Mouse (Mus musculus): ENCODE measurements around the gene Cntn4.

Cntn4 gene

DNA sequence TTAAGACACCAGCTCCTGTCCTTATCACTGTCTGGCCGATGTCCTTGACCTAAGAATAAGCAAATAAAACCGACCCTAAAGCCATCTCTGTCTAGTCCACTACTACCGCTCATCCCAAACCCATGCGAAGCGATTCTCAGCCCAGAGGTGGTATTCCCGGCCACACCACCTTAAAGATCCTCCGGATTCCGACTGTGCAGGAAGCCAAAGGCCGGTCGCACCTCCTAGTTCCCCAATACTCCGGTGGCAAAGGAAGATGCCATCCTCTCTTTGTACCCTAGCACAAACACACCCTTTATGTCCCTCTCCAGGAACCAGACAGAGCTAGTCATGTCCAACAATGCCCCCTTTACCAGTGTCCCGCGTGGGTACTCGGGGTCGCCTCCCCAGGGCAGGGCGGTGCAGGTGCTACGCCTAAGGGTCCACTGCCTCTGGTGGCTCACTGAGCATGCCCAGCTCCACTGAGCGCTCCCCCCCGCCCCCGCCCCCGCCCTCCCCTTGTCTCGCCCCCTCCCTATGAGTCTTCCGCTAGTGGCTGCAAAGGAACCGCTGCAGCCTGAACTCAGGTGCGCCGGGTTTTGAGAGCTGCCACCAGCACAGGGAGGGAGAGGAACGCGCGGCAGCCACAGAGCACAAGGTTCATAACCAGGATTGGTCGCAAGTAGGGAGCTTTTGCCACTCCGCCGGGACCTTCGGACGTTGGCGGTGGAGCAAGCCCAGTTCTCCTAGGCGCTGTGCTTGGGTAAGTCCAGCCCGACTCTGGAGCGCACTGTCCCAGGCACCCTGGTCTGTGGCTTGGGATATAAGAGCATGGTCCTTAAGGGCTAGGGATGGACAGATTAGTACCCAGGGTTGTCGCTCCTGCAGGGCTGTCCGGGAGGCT is at the start of gene Cntn4:
Gene Cntn4, plus strand, starts transcription at position 512 of the 883 bp plus-strand sequence.
- peak; percentile 61 to 73 for DNase-seq (ENCODE audit: low spot score in 2 of 2)

DNA sequence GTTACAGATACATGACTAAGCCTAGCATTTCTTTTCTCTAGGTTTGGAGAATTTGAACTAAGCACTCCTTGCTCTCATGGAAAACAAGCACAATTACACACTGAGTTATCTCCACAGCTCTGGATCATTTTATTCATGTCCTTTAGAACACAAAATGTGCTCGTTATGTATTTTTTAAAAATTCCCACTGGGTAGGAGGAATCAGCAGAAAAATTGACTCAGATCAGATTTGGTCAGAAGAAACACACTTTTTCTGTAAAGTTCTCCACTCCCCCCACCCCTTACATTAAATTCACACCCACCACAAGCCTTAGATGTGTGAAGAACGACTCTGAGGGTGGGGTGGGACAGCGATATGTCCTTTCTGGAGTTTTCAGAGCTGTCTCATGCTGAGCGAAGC is 3.2 kb upstream of the Cntn4 start:
- no peak for DNase-seq (ENCODE audit: low spot score in 2 of 2)

DNA sequence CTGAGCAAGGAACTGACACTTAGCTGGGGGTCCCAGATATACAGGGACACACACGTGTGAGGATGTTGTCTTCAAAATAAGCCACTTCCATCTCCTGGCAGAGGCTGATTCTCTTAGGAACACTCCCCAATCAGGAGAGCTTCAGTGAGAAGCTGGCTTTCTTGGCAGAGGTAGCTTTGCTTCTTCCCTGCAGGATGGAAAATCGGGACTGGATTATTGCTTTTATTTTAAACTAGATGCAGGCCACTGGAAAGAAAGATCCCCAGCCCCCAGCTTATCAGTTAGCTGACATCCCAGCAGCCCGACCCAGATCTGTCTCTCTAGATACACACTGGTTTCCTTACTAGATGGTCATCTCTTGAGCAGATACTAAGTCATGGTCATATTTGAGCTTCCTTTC is 2.4 kb upstream of the Cntn4 start:
- peak; percentile 35 to 59 for DNase-seq (ENCODE audit: low spot score in 2 of 2)

DNA sequence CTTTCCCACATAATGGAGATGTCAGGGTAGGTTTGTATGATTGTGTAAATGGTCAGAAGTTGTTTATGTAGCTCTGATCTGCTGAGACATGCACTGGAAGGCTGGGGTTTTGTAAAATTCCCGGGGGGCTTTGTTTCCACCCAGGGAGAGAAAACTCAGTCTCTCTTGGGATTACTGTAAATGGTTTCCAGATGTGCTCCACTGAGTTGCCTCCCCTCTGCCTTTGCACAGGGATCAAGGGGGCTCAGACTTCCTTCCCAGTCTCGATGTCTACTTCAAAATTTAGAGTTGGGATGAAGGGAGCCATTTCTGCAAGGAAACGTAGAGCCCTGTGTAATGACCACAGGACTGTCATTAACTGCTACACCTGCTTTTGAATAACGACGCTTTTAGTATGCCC is 823 bp upstream of the Cntn4 start:
- DNase-seq (ENCODE audit: low spot score in 2 of 2) = no peak

DNA sequence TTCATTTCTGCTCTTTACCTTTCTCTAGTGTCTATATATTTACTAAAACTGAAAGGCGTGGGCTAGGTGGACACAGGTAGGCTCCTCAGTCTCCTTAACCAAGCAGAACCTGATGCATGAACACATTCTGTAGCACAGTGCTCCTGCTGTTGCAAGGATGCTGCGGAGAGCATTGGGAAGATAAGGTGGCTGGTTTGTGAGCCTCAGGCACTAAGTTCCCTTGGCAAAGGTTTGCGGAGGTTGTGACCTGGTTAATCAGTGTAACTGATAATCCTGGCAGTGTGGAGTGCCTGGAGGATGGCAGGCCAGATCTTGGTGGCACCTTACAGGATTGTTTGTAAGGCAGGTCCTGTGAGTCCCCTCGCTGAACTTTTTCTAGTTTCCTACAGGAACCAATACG is 1.3 kb downstream of the Cntn4 start:
- no peak for DNase-seq (ENCODE audit: low spot score in 2 of 2)

DNA sequence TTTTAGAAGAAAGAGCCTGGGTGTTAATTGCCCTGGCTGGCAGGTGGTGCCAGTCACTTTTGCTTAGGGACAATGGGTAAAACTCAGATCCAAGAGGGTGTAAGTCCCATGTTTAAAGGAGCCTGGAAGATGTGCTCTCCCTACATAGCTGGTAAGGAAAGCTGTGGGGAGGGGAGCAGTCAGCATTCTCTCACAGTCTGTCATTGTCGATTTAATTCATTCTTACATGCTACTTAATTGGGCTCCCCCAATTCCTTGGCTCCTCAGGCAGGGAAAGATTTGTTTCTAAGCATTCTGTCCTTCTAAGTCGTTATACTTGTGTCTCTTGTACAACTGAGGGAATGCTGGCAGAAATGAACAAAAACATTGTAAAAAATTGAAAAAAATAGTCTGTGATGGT is 4.0 kb downstream of the Cntn4 start:
- DNase-seq (ENCODE audit: low spot score in 2 of 2) = no peak

DNA sequence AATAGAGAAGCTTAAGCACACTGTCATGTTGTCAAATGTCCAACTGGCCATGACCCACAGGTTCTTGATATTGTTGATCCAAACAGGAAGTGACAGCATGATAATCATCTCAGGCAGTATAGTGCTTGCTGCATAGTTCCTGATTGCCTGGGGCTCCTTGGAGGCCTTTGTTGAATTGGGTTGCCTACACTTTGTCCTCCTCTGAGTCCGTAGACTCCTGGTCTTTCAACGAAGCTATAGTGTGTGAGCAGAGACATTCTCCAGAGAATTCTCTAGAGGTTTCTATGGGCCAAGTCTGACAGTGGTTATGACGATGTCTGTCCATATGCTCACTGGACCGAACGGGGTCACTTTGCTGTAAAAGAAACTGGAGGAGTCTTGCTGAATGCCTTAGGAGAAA is 5.8 kb downstream of the Cntn4 start:
- DNase-seq (ENCODE audit: low spot score in 2 of 2) = no peak

DNA sequence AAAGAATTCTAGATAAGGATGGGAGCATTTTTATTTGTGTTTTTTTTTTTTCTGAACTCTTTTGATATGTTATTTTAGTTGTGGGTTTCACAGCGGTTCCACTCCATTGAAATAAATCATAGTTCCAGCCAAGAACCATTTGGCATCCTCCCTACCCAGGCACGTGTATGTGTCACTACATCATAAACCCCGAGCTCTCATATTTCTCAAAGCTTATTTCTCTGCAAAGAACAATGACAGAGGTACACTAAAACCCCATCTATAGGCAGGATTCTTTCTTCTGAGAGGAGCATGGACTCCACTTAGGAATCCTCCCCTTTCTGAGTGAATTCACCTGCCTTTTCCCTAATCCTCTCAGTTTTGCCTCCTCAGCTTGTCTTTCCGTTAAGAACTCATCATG is 6.7 kb downstream of the Cntn4 start:
- no peak for DNase-seq (ENCODE audit: low spot score in 2 of 2)

DNA sequence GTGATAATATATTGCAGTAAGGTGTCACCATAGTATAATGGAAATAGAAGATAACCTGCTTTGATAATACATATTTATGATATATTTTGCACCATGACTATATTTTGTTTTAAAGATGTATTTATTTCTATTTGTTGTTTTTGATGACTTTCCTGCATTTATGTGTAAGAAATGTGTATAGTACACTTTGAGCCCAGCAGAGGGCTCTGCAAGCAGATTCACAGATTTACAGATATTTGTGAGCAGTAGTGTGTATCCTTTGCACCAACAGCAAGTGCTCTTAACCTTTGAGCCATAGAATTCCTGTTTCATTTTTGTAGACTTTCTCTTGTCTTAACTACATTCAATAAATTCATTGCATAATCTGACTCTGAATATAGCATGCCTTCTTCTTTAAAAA is 10.7 kb downstream of the Cntn4 start:
- no peak for DNase-seq (ENCODE audit: low spot score in 2 of 2)

DNA sequence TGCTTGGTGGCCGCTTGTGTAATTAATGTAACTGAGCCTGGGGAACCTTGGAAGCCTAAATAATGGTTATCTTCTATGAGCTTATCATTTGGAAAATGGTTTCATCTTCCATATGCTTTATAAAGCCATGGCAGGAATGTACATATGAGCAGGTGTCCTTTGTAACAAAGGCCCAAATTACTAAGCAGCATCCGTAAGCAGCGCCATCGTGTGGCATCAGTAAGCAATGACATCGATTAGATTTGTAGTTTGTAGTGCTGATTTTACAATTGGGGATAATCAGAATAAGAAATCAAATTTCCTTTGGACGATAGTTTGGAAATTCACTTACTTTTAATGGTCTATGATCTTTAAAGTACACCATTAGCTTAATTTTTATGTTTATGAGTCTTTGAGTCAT is 64.6 kb downstream of the Cntn4 start:
- DNase-seq (ENCODE audit: low spot score in 2 of 2) = no peak

DNA sequence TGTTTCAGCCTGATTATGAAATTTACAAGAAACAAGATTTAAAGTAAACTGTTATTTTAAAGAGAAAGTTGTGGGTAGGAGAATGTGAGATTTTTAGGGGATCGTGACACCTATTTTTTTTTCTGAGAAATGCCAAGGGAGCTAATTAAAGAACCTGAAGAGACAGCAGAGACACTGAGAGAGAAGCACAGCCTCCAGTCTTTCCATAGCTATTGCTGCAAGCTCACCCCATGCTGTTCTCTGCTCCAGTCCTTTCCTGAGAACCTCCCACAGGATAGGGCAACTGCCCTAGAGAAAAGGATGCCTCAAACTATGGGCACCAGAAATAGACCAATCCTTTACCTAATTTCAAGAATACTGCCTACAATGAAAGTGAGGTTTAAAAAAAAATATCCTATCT is 103.2 kb downstream of the Cntn4 start:
- peak in 1 of 2 experiments; percentile 38 for DNase-seq (ENCODE audit: low spot score in 2 of 2)

DNA sequence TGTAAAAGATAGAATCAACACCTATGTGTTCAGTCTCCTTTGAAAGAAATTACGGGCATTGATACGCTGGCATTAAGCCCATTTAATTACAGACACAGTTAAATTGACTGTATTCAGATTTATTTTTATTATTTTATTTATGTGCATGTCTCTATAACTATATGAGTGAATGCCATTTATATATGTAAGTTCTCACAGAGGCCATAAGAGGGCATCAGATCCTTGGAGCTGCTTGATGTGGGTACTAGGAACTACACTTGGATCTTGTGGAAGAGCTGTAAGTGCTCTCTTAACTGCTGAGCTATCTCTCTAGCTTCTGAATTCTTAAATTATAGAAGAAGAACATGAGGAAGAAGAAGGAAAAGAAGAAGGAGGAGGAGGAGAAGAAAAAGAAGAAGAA is 111.0 kb downstream of the Cntn4 start:
- no peak for DNase-seq (ENCODE audit: low spot score in 2 of 2)

DNA sequence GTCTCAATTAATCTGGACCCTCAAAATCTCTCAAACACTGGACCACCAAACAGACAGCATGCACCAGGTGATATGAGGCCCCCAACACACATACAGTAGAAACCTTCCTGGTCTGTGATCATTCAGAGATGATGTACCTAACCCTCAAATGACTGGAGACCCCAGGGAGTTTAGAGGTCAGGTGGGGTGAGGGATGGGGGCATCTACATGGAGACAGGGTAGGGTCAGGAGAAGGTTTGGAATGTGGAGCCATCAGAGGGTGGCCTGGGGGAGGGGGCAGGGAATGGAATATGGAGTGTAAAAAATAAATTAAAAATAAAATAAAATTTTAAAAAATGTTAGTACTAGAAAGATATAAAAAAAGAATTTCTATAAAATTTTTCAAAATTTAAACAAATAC is 157.6 kb downstream of the Cntn4 start:
- no peak for DNase-seq (ENCODE audit: low spot score in 2 of 2)

DNA sequence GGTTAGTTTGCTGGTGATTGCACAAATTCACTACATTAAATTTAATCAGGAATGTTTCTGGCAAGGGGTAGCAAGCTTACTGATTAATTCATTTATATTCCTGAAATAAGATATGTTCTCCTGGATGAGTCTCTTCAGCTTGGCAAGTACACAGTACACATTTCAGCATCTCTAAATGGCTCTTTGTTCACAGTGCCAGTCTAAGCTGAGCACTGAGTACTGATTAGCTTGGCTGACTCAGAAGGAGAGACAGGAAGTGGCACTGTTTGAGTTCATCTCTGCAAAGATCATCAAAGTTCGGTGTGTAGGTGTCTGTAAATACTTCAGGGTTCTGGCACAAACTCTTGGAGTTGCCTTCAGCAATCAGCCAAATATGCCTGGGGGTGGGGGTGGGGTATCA is 169.8 kb downstream of the Cntn4 start:
- DNase-seq (ENCODE audit: low spot score in 2 of 2) = peak in 1 of 2 experiments; percentile 29

DNA sequence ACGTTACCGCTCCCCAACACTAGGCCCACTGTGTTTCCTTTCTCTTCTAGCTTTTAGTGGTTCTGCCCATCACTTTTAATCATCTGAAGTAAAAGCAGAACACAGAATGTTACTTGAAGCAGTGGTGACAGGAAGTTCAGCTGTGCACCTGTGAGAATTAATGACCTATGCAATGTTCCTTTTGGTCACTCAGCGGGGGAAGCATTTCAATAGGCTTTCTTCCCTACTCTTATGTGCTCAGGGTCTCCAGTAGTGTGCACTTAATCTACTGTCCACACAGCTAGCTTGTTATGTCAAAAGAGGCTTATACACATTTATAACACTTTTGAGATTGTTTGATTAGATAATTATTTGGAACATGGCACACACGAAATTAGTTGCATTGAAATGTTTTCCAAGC is 215.4 kb downstream of the Cntn4 start:
- DNase-seq (ENCODE audit: low spot score in 2 of 2) = no peak

DNA sequence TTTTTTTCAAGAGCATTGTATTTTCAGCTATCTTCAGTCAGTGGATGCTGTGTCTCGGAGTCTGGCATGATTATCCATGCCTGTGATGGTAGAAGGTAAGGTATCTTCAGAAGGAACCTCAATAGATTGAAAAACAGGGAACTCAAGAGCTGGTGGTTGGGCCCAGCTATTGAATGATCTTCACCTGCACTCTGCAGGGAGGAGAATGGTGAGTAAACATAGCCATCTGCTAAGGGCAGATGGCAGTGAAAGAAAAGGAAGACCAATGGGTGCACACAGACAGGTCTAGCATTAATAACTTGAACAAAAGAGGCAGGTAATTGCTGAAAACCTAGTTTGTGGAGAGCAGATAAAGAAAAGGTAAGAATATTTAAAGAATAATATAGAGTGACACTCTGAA is 261.0 kb downstream of the Cntn4 start:
- no peak for DNase-seq (ENCODE audit: low spot score in 2 of 2)

DNA sequence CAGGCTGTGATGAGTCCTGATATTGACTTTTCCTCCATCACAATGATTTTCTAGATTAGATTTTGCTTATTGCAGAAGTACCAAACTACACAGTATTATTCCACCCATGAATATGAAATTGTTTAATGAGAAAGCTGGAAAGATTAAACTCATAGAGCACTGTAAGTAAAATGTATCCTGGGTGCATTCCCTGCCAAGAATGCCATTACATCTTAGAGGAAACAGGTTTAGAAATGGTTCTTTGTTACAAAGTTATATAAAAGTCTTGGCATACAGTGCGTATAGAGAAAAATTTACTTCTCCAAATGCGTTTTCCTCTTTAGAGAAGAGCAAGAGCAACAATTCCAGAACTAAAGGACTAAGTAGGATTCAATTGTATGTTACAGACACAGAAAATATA is 261.8 kb downstream of the Cntn4 start:
- DNase-seq (ENCODE audit: low spot score in 2 of 2) = no peak

DNA sequence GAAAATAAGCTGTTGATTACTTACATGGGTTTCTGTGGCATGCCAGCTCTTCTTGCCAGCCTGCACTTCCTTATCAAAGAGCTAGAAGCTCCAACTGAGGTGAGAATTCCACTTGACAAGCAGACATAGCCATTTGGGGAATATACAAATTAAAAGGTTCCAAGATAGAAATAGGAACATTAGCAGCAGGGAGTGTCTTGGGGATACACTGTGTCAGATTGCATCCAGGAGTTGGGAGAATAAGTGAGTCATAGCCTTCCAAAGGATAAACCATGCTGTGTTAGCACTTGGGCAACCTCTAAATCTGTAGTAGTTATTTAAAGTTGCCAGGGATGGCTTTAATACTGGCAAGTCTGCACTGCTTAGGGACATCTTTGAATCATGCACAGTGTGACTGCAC is 263.1 kb downstream of the Cntn4 start:
- peak; percentile 15 to 54 for DNase-seq (ENCODE audit: low spot score in 2 of 2)

DNA sequence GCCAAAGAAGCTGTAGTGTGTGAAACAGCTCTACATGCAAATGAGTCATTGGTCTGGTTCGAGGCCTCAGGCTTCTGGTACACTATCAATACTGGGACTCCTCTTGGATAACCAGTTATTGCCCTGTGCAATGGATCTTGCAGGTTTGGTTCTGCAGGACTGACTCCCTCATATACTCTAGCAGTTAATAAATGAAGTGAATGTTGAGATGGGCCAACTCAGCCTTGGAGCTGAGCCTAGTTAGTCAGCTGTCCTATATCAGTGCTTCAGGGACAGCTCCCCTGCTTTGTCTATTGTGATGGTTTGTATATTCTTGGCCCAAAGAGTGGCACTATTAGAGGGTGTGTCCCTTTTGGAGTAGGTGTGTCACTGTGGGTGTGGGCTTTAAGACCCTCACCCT is 314.0 kb downstream of the Cntn4 start:
- no peak for DNase-seq (ENCODE audit: low spot score in 2 of 2)

DNA sequence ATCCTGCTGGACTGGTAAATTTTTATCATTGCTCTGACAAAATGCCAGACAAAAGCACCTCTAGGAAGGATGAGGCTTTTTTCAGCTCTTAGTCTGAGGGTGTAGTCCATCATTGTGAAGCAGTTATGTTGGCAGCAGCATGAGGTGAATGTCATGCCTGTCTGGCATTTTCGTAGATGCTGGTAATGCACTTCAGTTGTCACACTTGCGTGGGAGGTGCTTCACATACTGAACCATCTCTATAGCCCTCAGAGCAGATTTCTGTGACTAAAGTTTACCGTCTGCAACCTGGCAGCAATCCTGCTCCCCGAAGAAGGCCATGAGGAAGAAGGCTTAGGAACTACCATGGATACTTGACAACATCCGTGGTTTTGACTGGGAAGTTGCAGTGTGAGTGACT is 335.6 kb downstream of the Cntn4 start:
- DNase-seq (ENCODE audit: low spot score in 2 of 2) = peak; percentile 21 to 41

DNA sequence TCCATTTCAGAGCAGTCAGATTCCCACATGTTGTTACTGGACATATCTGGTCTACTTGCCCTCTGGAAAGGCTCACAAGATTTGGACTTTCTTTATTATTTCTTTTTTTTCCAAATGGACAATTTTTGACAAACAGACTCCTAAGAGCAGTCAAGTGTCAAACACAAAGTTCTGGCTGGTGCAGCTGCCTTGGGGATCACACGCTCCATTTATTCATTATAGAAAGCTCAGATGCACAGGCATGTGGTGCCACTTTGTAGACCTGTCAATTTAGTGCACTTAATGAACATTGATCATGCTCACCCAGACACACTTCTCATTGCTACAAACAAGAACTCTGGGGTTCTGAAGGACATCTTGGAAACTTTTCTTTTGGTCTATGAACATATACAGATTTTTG is 337.7 kb downstream of the Cntn4 start:
- no peak for DNase-seq (ENCODE audit: low spot score in 2 of 2)

DNA sequence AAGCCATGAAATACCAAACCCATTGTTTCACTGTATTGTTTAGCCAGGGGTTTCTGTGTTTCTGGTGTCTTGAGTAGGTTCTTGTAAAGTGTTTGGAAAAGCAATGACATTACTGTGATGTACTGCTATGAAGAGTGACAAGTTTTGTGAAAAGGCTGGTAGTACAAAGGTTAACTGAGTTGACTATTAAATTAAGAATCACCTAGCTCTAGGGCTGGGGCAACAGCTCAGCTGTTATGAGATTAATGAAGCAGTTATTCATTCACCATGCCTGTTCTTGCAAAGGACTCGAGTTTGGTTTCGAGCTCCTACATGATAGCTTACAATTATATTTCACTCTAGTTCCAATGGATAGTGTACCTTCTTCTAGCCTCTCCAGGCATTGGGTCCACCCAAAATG is 371.4 kb downstream of the Cntn4 start:
- DNase-seq (ENCODE audit: low spot score in 2 of 2) = no peak

DNA sequence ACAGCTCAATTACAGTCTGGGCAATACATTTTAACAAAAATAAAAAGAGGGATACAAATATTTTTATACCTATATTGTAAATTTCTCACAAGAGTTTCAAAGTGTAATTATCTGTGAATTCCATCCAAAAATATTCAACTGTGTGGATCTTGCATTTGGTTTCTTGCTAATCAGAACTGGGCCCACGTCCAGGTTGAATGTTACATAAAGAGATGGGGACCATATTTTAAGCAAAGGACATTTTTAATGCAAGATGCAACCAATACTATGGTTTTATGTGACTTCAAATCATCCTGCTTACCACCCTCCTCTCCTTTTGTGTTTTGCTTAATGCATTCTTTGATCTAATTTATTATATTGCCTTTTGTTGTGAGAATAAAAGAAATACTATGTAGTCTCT is 378.7 kb downstream of the Cntn4 start:
- DNase-seq (ENCODE audit: low spot score in 2 of 2) = peak in 1 of 2 experiments; percentile 40

DNA sequence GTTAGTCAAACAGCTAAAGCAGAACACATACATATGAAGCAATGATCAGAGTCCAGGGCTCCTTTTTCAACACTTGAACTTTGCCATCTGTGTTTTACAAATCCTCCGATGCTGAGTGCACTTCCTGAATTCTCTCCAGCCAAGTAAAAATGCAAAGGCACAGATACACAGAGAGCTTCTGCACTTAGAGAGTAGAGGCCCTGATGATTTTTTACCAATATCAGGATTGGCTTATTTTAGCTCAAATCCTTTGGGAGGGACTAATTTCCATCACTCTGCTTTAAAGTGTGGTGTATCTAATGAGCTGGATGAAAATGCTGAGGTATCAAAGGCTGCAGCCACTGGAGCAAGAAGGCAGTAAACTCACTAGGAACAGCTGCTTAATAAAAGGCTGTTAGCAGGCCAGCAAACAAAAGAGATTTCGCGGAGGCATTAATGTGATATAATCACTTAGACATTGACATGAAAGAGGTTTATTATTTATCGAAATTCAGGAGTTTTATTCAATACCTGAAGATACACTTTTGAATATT is 400.7 kb downstream of the Cntn4 start:
- DNase-seq (ENCODE audit: low spot score in 2 of 2) = no peak
